Mouse (Mus musculus): ENCODE data around the gene 2510009E07Rik. TPM values are rescaled to one million over a fixed set of nuclear protein-coding genes. Genes with fewer than 3 reads are reported as not detected.

Gene 2510009E07Rik
- polyA plus RNA-seq, 1 experiment from 2014 or later = 97.8 TPM

- Histone ChIP-seq H3K4me2 (no peak overlapping the region), H3K27me3 (ENCODE audit: control insufficient read depth, insufficient read depth, low read length) (no peaks in the 10 kb centered on the region), H3K9ac (ENCODE audit: low read length) (no peak overlapping the region), H3K4me1 (ENCODE audit: control insufficient read depth, insufficient read depth, low read length) (no peaks in the 10 kb centered on the region), H3K4me3 (ENCODE audit: low read depth, low read length) (no peak overlapping the region), H3K36me3 (ENCODE audit: control insufficient read depth, insufficient read depth, low read length) (no peaks in the 10 kb centered on the region), H3K27ac (ENCODE audit: low read depth, low read length) (no peak overlapping the region), H3K9me3 (ENCODE audit: control insufficient read depth, low read length) (no peaks in the 10 kb centered on the region)
- ATAC-seq (ENCODE audit: low FRiP score) (no peak), DNase-seq (ENCODE audit: low spot score, missing footprints) (no peak)
- WGBS = 93% methylated on average over 7 of the region's 7 CpGs
Measured at GRCm38 (mm10) chr16:21719770-21720169, 25.3 kb upstream of the 2510009E07Rik start.

GRCm38 (mm10) chr16:21714516-21714915 is 20.1 kb upstream of the 2510009E07Rik start:
- H3K36me3 ChIP-seq (ENCODE audit: control insufficient read depth, insufficient read depth, low read length) = no peaks in the 10 kb centered on the region
- ATAC-seq (ENCODE audit: low FRiP score) (no peak), DNase-seq (ENCODE audit: low spot score, missing footprints) (no peak)
- H3K4me2 ChIP-seq = no peak overlapping the region
- H3K9me3 ChIP-seq (ENCODE audit: control insufficient read depth, low read length) = no peaks in the 10 kb centered on the region
- H3K4me3 ChIP-seq (ENCODE audit: low read depth, low read length) = no peak overlapping the region
- 88% methylated on average over 10 of the region's 10 CpGs for WGBS
- H3K4me1 ChIP-seq (ENCODE audit: control insufficient read depth, insufficient read depth, low read length) = peaks cover 4% of the 10 kb centered on the region
- H3K9ac ChIP-seq (ENCODE audit: low read length) = no peak overlapping the region
- no peaks in the 10 kb centered on the region for H3K27me3 ChIP-seq (ENCODE audit: control insufficient read depth, insufficient read depth, low read length)
- H3K27ac ChIP-seq (ENCODE audit: low read depth, low read length) = no peak overlapping the region

DNA sequence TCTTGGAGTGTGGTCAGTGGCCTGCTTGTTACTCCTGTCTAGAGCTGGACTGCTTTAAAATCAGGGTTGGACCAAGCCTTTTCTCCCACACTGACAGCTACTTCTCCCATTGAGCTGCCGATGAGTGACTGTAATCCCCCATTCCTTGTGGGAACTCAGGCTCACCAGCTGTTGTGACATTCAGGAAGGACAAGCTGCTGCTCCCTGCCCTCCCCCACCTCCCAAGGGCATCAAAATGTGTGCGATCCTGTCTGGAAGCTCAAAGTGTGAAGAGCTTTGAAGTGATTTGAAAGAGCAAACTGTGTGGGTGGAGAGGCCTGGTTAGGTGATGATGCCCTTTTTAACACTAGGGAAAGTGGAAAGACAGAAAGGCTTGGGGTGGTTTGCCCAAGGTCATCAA is 15.9 kb upstream of the 2510009E07Rik start:
- DNase-seq (ENCODE audit: low spot score, missing footprints) = no peak

DNA sequence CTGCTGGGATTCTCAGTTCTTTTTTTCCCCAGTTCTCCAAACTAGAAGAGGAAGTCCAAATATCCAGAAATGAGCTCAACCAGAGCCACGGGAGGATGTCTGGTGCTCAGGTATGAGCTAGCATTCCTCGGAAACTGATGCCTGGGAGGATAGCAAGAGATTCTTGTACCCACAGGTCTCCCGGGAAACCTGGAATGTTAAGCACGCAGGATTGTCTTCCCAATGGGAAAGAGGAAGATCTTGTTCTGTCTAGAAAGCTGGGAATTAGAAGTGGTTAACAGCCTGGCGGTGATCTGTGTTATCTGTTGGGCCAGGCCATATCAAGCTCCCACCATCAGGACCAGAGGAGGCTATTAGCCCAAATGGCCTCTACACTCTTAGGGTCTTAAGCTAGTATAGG is 10.2 kb upstream of the 2510009E07Rik start:
- WGBS = 20% methylated on average over 5 of the region's 5 CpGs
- no peak overlapping the region for H3K27ac ChIP-seq (ENCODE audit: low read depth, low read length)

More for the DNA sequence above, 15.9 kb upstream of the 2510009E07Rik start:
- ATAC-seq (ENCODE audit: low FRiP score) = peak; percentile 42; the same call in 1 of the 2 replicates
- Histone ChIP-seq H3K4me2 (no peak overlapping the region), H3K27me3 (ENCODE audit: control insufficient read depth, insufficient read depth, low read length) (no peaks in the 10 kb centered on the region), H3K9ac (ENCODE audit: low read length) (no peak overlapping the region), H3K4me3 (ENCODE audit: low read depth, low read length) (no peak overlapping the region), H3K4me1 (ENCODE audit: control insufficient read depth, insufficient read depth, low read length) (peaks cover 4% of the 10 kb centered on the region), H3K36me3 (ENCODE audit: control insufficient read depth, insufficient read depth, low read length) (no peaks in the 10 kb centered on the region), H3K9me3 (ENCODE audit: control insufficient read depth, low read length) (no peaks in the 10 kb centered on the region), H3K27ac (ENCODE audit: low read depth, low read length) (no peak overlapping the region)
- 25% methylated on average over 2 of the region's 2 CpGs for WGBS

GRCm38 (mm10) chr16:21702314-21702690 is 7.8 kb upstream of the 2510009E07Rik start:
- Histone ChIP-seq H3K4me1 (ENCODE audit: control insufficient read depth, insufficient read depth, low read length) (peaks cover 2% of the 10 kb centered on the region; the same call in 1 of the 2 replicates), H3K36me3 (ENCODE audit: control insufficient read depth, insufficient read depth, low read length) (no peaks in the 10 kb centered on the region), H3K27ac (ENCODE audit: low read depth, low read length) (peak overlapping the region; percentile 52), H3K4me3 (ENCODE audit: low read depth, low read length) (peak overlapping the region; percentile 14; the same call in 1 of the 2 replicates), H3K4me2 (peak overlapping the region; percentile 38; the same call in 1 of the 2 replicates), H3K9ac (ENCODE audit: low read length) (peak overlapping the region; percentile 53), H3K27me3 (ENCODE audit: control insufficient read depth, insufficient read depth, low read length) (no peaks in the 10 kb centered on the region), H3K9me3 (ENCODE audit: control insufficient read depth, low read length) (peaks cover 11% of the 10 kb centered on the region; the same call in 1 of the 2 replicates)
- WGBS = 0% methylated on average over 3 of the region's 3 CpGs
- DNase-seq (ENCODE audit: low spot score, missing footprints) = peak; percentile 95
- ATAC-seq (ENCODE audit: low FRiP score) = peak; percentile 91

More for the DNA sequence above, 10.2 kb upstream of the 2510009E07Rik start:
- Histone ChIP-seq H3K9ac (ENCODE audit: low read length) (no peak overlapping the region), H3K4me2 (no peak overlapping the region), H3K36me3 (ENCODE audit: control insufficient read depth, insufficient read depth, low read length) (no peaks in the 10 kb centered on the region), H3K9me3 (ENCODE audit: control insufficient read depth, low read length) (peaks cover 11% of the 10 kb centered on the region; the same call in 1 of the 2 replicates), H3K4me1 (ENCODE audit: control insufficient read depth, insufficient read depth, low read length) (peaks cover 2% of the 10 kb centered on the region; the same call in 1 of the 2 replicates), H3K27me3 (ENCODE audit: control insufficient read depth, insufficient read depth, low read length) (no peaks in the 10 kb centered on the region), H3K4me3 (ENCODE audit: low read depth, low read length) (no peak overlapping the region)
- DNase-seq (ENCODE audit: low spot score, missing footprints) (no peak), ATAC-seq (ENCODE audit: low FRiP score) (no peak)

GRCm38 (mm10) chr16:21701611-21702313 is 7.3 kb upstream of the 2510009E07Rik start:
- Histone ChIP-seq H3K27me3 (ENCODE audit: control insufficient read depth, insufficient read depth, low read length) (no peaks in the 10 kb centered on the region), H3K9ac (ENCODE audit: low read length) (no peak overlapping the region; the same call in 1 of the 2 replicates), H3K4me3 (ENCODE audit: low read depth, low read length) (peak overlapping the region; percentile 14; the same call in 1 of the 2 replicates), H3K4me1 (ENCODE audit: control insufficient read depth, insufficient read depth, low read length) (peaks cover 2% of the 10 kb centered on the region; the same call in 1 of the 2 replicates), H3K27ac (ENCODE audit: low read depth, low read length) (peak overlapping the region; percentile 52), H3K36me3 (ENCODE audit: control insufficient read depth, insufficient read depth, low read length) (no peaks in the 10 kb centered on the region), H3K9me3 (ENCODE audit: control insufficient read depth, low read length) (peaks cover 11% of the 10 kb centered on the region; the same call in 1 of the 2 replicates), H3K4me2 (peak overlapping the region; percentile 38; the same call in 1 of the 2 replicates)
- DNase-seq (ENCODE audit: low spot score, missing footprints) = peak; percentile 93
- peak; percentile 91 for ATAC-seq (ENCODE audit: low FRiP score)
- WGBS = 9% methylated on average over 10 of the region's 10 CpGs

- H3K36me3 ChIP-seq (ENCODE audit: control insufficient read depth, insufficient read depth, low read length) = no peaks in the 10 kb centered on the region
- H3K4me2 ChIP-seq = no peak overlapping the region
- peaks cover 11% of the 10 kb centered on the region; the same call in 1 of the 2 replicates for H3K9me3 ChIP-seq (ENCODE audit: control insufficient read depth, low read length)
- ATAC-seq (ENCODE audit: low FRiP score) (no peak), DNase-seq (ENCODE audit: low spot score, missing footprints) (no peak)
- no peak overlapping the region for H3K27ac ChIP-seq (ENCODE audit: low read depth, low read length)
- no peak overlapping the region for H3K4me3 ChIP-seq (ENCODE audit: low read depth, low read length)
- 86% methylated on average over 3 of the region's 3 CpGs for WGBS
- H3K9ac ChIP-seq (ENCODE audit: low read length) = no peak overlapping the region
- H3K27me3 ChIP-seq (ENCODE audit: control insufficient read depth, insufficient read depth, low read length) = no peaks in the 10 kb centered on the region
- peaks cover 10% of the 10 kb centered on the region for H3K4me1 ChIP-seq (ENCODE audit: control insufficient read depth, insufficient read depth, low read length)
Measured at GRCm38 (mm10) chr16:21698136-21698535, 3.7 kb upstream of the 2510009E07Rik start.

DNA sequence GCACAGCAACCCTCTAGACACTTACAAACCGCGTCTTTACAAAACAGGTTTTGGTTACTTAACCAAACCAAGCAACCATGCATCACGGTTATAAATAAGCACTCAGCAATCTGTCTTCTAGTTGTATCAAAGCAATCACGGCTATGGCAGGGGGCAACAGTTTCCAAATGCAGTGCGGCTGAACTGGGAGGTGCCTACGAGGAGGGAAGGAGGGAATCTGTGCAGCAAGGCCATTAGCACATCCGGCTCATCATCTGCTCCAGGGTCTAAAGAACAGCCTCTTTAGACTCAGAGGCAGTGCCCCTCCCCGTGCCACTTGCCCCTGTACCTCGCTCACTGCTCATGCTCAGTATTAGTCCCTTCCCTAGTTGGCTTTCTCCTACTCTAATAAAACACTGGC is 2.5 kb upstream of the 2510009E07Rik start:
- DNase-seq (ENCODE audit: low spot score, missing footprints) = no peak
- Histone ChIP-seq H3K4me2 (no peak overlapping the region), H3K4me1 (ENCODE audit: control insufficient read depth, insufficient read depth, low read length) (peaks cover 20% of the 10 kb centered on the region), H3K36me3 (ENCODE audit: control insufficient read depth, insufficient read depth, low read length) (no peaks in the 10 kb centered on the region), H3K27ac (ENCODE audit: low read depth, low read length) (no peak overlapping the region), H3K27me3 (ENCODE audit: control insufficient read depth, insufficient read depth, low read length) (no peaks in the 10 kb centered on the region), H3K9me3 (ENCODE audit: control insufficient read depth, low read length) (peaks cover 11% of the 10 kb centered on the region; the same call in 1 of the 2 replicates), H3K4me3 (ENCODE audit: low read depth, low read length) (no peak overlapping the region), H3K9ac (ENCODE audit: low read length) (no peak overlapping the region)
- ATAC-seq (ENCODE audit: low FRiP score) = no peak
- WGBS = 78% methylated on average over 9 of the region's 9 CpGs

DNA sequence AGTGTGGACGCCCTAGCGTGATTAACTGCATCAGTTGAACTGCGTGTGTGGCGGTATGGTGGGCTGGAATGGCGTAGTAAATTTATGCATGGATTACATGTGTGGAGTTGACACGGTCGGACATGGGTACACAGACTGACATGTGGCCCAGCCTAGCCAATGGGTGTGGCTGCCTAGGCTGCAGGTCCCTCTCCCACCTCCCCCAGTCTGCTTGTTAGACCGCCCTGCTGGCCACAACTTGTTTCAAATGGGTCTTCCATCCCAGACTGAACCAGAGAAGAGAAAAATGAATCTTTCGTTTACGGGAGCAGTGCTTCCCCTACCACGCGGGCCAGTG is 745 bp upstream of the 2510009E07Rik start:
- peaks cover 3% of the 10 kb centered on the region; the same call in 1 of the 2 replicates for H3K9me3 ChIP-seq (ENCODE audit: control insufficient read depth, low read length)
- ATAC-seq (ENCODE audit: low FRiP score) (peak; percentile 79), DNase-seq (ENCODE audit: low spot score, missing footprints) (peak; percentile 95)
- no peaks in the 10 kb centered on the region for H3K36me3 ChIP-seq (ENCODE audit: control insufficient read depth, insufficient read depth, low read length)
- peak overlapping the region; percentile 94 for H3K27ac ChIP-seq (ENCODE audit: low read depth, low read length)
- peaks cover 32% of the 10 kb centered on the region for H3K4me1 ChIP-seq (ENCODE audit: control insufficient read depth, insufficient read depth, low read length)
- H3K9ac ChIP-seq (ENCODE audit: low read length) = peak overlapping the region; percentile 95
- H3K4me3 ChIP-seq (ENCODE audit: low read depth, low read length) = peak overlapping the region; percentile 82
- 3% methylated on average over 12 of the region's 12 CpGs for WGBS
- H3K4me2 ChIP-seq = peak overlapping the region; percentile 96
- H3K27me3 ChIP-seq (ENCODE audit: control insufficient read depth, insufficient read depth, low read length) = no peaks in the 10 kb centered on the region
